8 mouse cellular contexts compared by ENCODE assay signal in genomic region chr12:21416506-21416905, GRCm38 (mm10). TPM values are rescaled to one million over a fixed set of nuclear protein-coding genes. Genes with fewer than 3 reads are reported as not detected.
DNase-seq lines count a peak whose midpoint lies in the region; ATAC-seq and TF ChIP-seq lines count a peak whose summit lies in the region.

No protein-coding gene starts in this region.

- 0 out of 2 replicates have a peak, but pooled peaks cover 2% of the 10 kb centered on the region for H3K9me3 ChIP-seq in heart, embryonic 16.5 days (replicated peaks; ENCODE audit: control insufficient read depth, low read length)
- no peaks in the 10 kb centered on the region for H3K9me3 ChIP-seq in liver, embryonic 13.5 days (replicated peaks)
- H3K9me3 ChIP-seq in stomach, embryonic 14.5 days (ENCODE audit: control insufficient read depth, low read depth, low read length): no peaks in the 10 kb centered on the region

- H3K27me3 ChIP-seq in C2C12 (ENCODE audit: control insufficient read depth, insufficient read depth, insufficient read length): no peaks in the 10 kb centered on the region
- H3K27me3 ChIP-seq in heart, embryonic 16.5 days (ENCODE audit: control insufficient read depth, insufficient read depth, low read length): no peaks in the 10 kb centered on the region
- no peaks in the 10 kb centered on the region for H3K27me3 ChIP-seq in liver, embryonic 13.5 days
- no peaks in the 10 kb centered on the region for H3K27me3 ChIP-seq in stomach, embryonic 14.5 days (ENCODE audit: control insufficient read depth, insufficient read depth, low read length)

- peaks cover 54% of the 10 kb centered on the region for H3K79me2 ChIP-seq in C2C12 (ENCODE audit: control insufficient read depth, insufficient read depth)

- intact Hi-C loops in heart, postnatal 25 days (cut with DNase I): no loop called here

- H3K4me2 ChIP-seq in heart, embryonic 16.5 days (ENCODE audit: low read depth, low read length): peak overlapping the region; percentile 93
- H3K4me2 ChIP-seq in liver, embryonic 13.5 days: peak overlapping the region; percentile 86
- peak overlapping the region; percentile 71 for H3K4me2 ChIP-seq in stomach, embryonic 14.5 days (replicated peaks; ENCODE audit: low read depth, low read length)

- H3ac ChIP-seq in C2C12 (ENCODE audit: control insufficient read depth, insufficient read length, low read depth): peak overlapping the region; percentile 80

- H3K27ac ChIP-seq in heart, embryonic 16.5 days (ENCODE audit: low read length): peak overlapping the region; percentile 78
- H3K27ac ChIP-seq in liver, embryonic 13.5 days: peak overlapping the region; percentile 39; the same call in 1 of the 2 replicates
- peak overlapping the region; percentile 63; the same call in 1 of the 2 replicates for H3K27ac ChIP-seq in stomach, embryonic 14.5 days (ENCODE audit: low read length)

- no peak for TF ChIP-seq CTCF in C2C12 (IDR thresholded peaks at IDR 0.05; ENCODE audit: control insufficient read depth, insufficient read depth, insufficient read length)

- peaks cover 51% of the 10 kb centered on the region for H3K79me3 ChIP-seq in C2C12 (ENCODE audit: low read depth)

- peaks cover 43% of the 10 kb centered on the region for H3K36me3 ChIP-seq in C2C12 (ENCODE audit: control insufficient read depth, insufficient read depth)
- H3K36me3 ChIP-seq in heart, embryonic 16.5 days (ENCODE audit: control insufficient read depth, insufficient read depth): peaks cover 22% of the 10 kb centered on the region
- H3K36me3 ChIP-seq in liver, embryonic 13.5 days: peaks cover 40% of the 10 kb centered on the region
- H3K36me3 ChIP-seq in stomach, embryonic 14.5 days (ENCODE audit: control insufficient read depth, insufficient read depth, low read length): peaks cover 22% of the 10 kb centered on the region

- no peak for ATAC-seq in heart, embryonic 16.5 days (replicated peaks; ENCODE audit: extremely low read depth, insufficient read depth, low FRiP score)
- no peak for ATAC-seq in liver, embryonic 13.5 days (ENCODE audit: low read depth)
- ATAC-seq in stomach, embryonic 14.5 days (ENCODE audit: insufficient number of reproducible peaks, insufficient read depth, low FRiP score, low read depth): no peak

- peak overlapping the region; percentile 80 for H3K4me3 ChIP-seq in C2C12 (ENCODE audit: insufficient read depth, poor library complexity, severe bottlenecking)
- H3K4me3 ChIP-seq in heart, embryonic 16.5 days (ENCODE audit: low read length): peak overlapping the region; percentile 78
- peak overlapping the region; percentile 83 for H3K4me3 ChIP-seq in liver, embryonic 13.5 days (replicated peaks)
- H3K4me3 ChIP-seq in stomach, embryonic 14.5 days (ENCODE audit: low read depth, low read length): peak overlapping the region; percentile 85

- WGBS in heart, embryonic 16.5 days: under 1% methylated on average over 13 of the region's 15 CpGs
- under 1% methylated on average over 13 of the region's 15 CpGs for WGBS in liver, embryonic 13.5 days (ENCODE audit: insufficient replicate concordance)
- 2% methylated on average over 13 of the region's 15 CpGs for WGBS in stomach, embryonic 14.5 days

- DNase-seq in heart, adult 11 months: peak; percentile 93
- no peak for DNase-seq in heart, postnatal 25 days (ENCODE audit: low spot score)
- peak; percentile 37 to 47 for DNase-seq in cerebellum, postnatal 14 days
- no peak for DNase-seq in liver, embryonic 13.5 days
- DNase-seq in frontal cortex, adult 2 months (ENCODE audit: extremely low spot score in 1 of 2, low spot score in 1 of 2): no peak

- peak overlapping the region; percentile 93 for H3K9ac ChIP-seq in heart, embryonic 16.5 days (ENCODE audit: low read length)
- H3K9ac ChIP-seq in liver, embryonic 13.5 days: peak overlapping the region; percentile 87
- peak overlapping the region; percentile 98 for H3K9ac ChIP-seq in stomach, embryonic 14.5 days (replicated peaks; ENCODE audit: low read depth, low read length)

- H3K4me1 ChIP-seq in heart, embryonic 16.5 days (ENCODE audit: control insufficient read depth, insufficient read depth, low read length): peaks cover 33% of the 10 kb centered on the region
- H3K4me1 ChIP-seq in liver, embryonic 13.5 days (replicated peaks): peaks cover 62% of the 10 kb centered on the region
- H3K4me1 ChIP-seq in stomach, embryonic 14.5 days (ENCODE audit: control insufficient read depth, insufficient read depth, low read length): peaks cover 16% of the 10 kb centered on the region; the same call in 1 of the 2 replicates

TF ChIP-seq in C2C12, 6 proteins besides CTCF, POLR2A, EP300 and RAD21:
- TF ChIP-seq CEBPB (IDR thresholded peaks at IDR 0.05; ENCODE audit: low read depth): no peak
- TF ChIP-seq MAX (IDR thresholded peaks at IDR 0.05): no peak
- no peak for TF ChIP-seq MYOG (IDR thresholded peaks at IDR 0.05; ENCODE audit: control insufficient read depth, extremely low read depth, insufficient read length)
- no peak for TF ChIP-seq FOSL1 (IDR thresholded peaks at IDR 0.05; ENCODE audit: insufficient read depth, low read length, poor library complexity, severe bottlenecking)
- no peak for TF ChIP-seq MYOD1 (IDR thresholded peaks at IDR 0.05; ENCODE audit: control insufficient read depth, insufficient read length, low read depth)
- no peak for TF ChIP-seq USF1 (IDR thresholded peaks at IDR 0.05; ENCODE audit: low read depth)

RNA-seq across cellular contexts. Expression of gene Ywhaq, which starts 0.9 kb away (rescaled TPM):
- total RNA-seq in heart, postnatal 25 days (2021): 10 to 100 TPM; 65.3 to 81.2 TPM
- polyA plus RNA-seq in C2C12 (2012; fragmentation: generic; extraction: Trizol): 305 TPM
- 356 and 357 TPM in 2 replicates for polyA plus RNA-seq in heart, embryonic 16.5 days (2015; fragmentation: Nextera tagmentation; extraction: Ambion mirVana)
- polyA plus RNA-seq in liver, embryonic 13.5 days (2015; fragmentation: Nextera tagmentation; extraction: Ambion mirVana): 262 and 303 TPM in 2 replicates
- 763 and 797 TPM in 2 replicates for polyA plus RNA-seq in stomach, embryonic 14.5 days (2014; fragmentation: Nextera tagmentation; extraction: Ambion mirVana)
- 295 and 315 TPM in 2 replicates for polyA plus RNA-seq in frontal cortex, adult 2 months (2012; rRNA removed)

RNA-seq across cellular contexts. Expression of gene Adam17, which starts 43.1 kb away (rescaled TPM):
- 10 to 100 TPM; 48.9 to 58.5 TPM for total RNA-seq in heart, postnatal 25 days (2021)
- 12.4 TPM for polyA plus RNA-seq in C2C12 (2012; fragmentation: generic; extraction: Trizol)
- 25.8 and 31.0 TPM in 2 replicates for polyA plus RNA-seq in heart, embryonic 16.5 days (2015; fragmentation: Nextera tagmentation; extraction: Ambion mirVana)
- 18.1 and 22.2 TPM in 2 replicates for polyA plus RNA-seq in liver, embryonic 13.5 days (2015; fragmentation: Nextera tagmentation; extraction: Ambion mirVana)
- 38.9 and 40.4 TPM in 2 replicates for polyA plus RNA-seq in stomach, embryonic 14.5 days (2014; fragmentation: Nextera tagmentation; extraction: Ambion mirVana)
- 16.9 and 20.2 TPM in 2 replicates for polyA plus RNA-seq in frontal cortex, adult 2 months (2012; rRNA removed)

Comparison
In these comparisons a context has a peak if more than half of its experiments do, and no peak if none do; other contexts are left out.
1. DNase-seq: peak in heart, adult 11 months (single experiment) and cerebellum, postnatal 14 days (2 of 2); none in heart, postnatal 25 days (single experiment), liver, embryonic 13.5 days (single experiment) and frontal cortex, adult 2 months (0 of 2).
2. Peak in every context shown above with its lines, with median percentiles within 50 percentile points of each other: H3K4me3 ChIP-seq, H3K27ac ChIP-seq, H3K4me2 ChIP-seq and H3K9ac ChIP-seq.